Mouse (Mus musculus) hindbrain, embryonic 14.5 days (tissue): ENCODE results near the gene Irgm1. TPM values are rescaled to one million over a fixed set of nuclear protein-coding genes. Genes with fewer than 3 reads are reported as not detected.

ENCODE experiments used
- ATAC-seq: fragments of 200-750 bp; cut with Nextera tagmentation; 2 replicates; pipeline ENCODE4 v1.8.0; 2017; ENCODE audit warnings: moderate number of reproducible peaks, mild to moderate bottlenecking, moderate TSS enrichment, moderate library complexity; ENCODE audit not compliant: low FRiP score
- DNase-seq: peaks from one replicate; pipeline ENCODE4 v3.0.0-alpha.2; 2015; ENCODE audit warnings: low spot score
- H3K27ac ChIP-seq: fragments of 300-500 bp; sonication (generic); 2 replicates; pipeline ENCODE4 v1.5.1; 2014; ENCODE audit warnings: mild to moderate bottlenecking, moderate library complexity
- H3K27me3 ChIP-seq: fragments of 300-500 bp; sonication (generic); 2 replicates; pipeline ENCODE4 v1.6.1; 2014; ENCODE audit warnings: mild to moderate bottlenecking, low read length, mixed read lengths; ENCODE audit not compliant: control insufficient read depth, insufficient read depth
- H3K36me3 ChIP-seq: fragments of 300-500 bp; sonication (generic); replicated peaks from 2 replicates; pipeline ENCODE4 v1.6.1; 2014; ENCODE audit not compliant: control insufficient read depth, insufficient read depth
- H3K4me1 ChIP-seq: fragments of 300-500 bp; sonication (generic); replicated peaks from 2 replicates; pipeline ENCODE4 v1.6.1; 2014; ENCODE audit warnings: antibody characterized with exemption, low read length, mixed read lengths; ENCODE audit not compliant: control insufficient read depth, insufficient read depth
- H3K4me2 ChIP-seq: fragments of 300-500 bp; sonication (generic); replicated peaks from 2 replicates; pipeline ENCODE4 v1.6.1; 2014; ENCODE audit warnings: mild to moderate bottlenecking, moderate library complexity
- H3K4me3 ChIP-seq: fragments of 300-500 bp; sonication (generic); replicated peaks from 2 replicates; pipeline ENCODE4 v1.5.1; 2014; ENCODE audit warnings: mild to moderate bottlenecking, low read length
- H3K9ac ChIP-seq: fragments of 300-500 bp; sonication (generic); 2 replicates; pipeline ENCODE4 v1.6.1; 2014
- H3K9me3 ChIP-seq: fragments of 300-500 bp; sonication (generic); 2 replicates; pipeline ENCODE4 v1.6.1; 2016; ENCODE audit warnings: low read length; ENCODE audit not compliant: control insufficient read depth
- WGBS: fragments of 180-500 bp; shearing (Covaris S2); extraction: QIAGEN DNeasy Blood & Tissue Kit; methylation state at CpG from one replicate; pipeline ENCODE4 v1.1.7; 2014; 5-methylcytosine and 5-hydroxymethylcytosine counted together
- polyA plus RNA-seq: library from polyadenylated mRNA; unstranded; fragments of >200 nt; fragmentation: Nextera tagmentation; extraction: Ambion mirVana; gene quantifications from 2 replicates; pipeline ENCODE4 v1.2.1, GENCODE M21; 2014

Gene Irgm1
- polyA plus RNA-seq, 1 experiment from 2014 or later = 4.2 TPM

DNA sequence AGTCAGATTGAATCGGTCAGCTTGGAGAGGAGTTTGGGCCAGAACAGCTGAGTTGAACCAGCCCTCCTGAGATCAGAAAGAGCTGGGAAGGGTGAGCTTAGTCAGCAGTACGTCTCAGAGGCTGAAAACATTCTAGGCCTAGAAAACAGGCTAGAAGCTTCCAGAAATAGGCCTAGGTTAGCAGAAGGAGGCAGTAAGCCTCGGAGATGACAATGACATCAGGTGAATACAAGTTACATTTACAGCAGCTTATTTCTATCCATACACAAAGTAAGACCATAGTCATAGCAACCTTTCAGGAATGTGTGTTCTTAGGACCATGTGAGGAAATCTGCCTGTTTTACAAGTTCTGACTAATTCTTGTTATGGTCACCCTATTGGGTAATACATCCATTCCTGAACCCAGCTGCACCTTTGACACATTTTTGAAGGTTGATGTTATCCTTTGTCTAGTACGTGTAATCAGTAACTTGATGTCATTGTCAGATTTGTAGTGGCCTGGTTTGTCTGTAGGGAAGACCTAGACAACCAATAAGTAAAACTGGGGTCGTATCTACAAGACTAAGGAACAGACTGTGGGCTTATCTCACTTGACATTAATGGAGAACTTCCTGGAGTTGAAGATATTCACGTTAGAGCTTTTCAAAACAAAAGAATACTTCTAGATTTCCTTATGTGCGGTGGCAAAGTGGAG, 51.7 kb downstream of the Irgm1 start:
- ATAC-seq = no peak
- peaks cover 21% of the 10 kb centered on the region for H3K27me3 ChIP-seq
- DNase-seq = no peak
- peaks cover 29% of the 10 kb centered on the region for H3K4me1 ChIP-seq
- 0 out of 2 replicates have a peak, but pooled peaks cover 2% of the 10 kb centered on the region for H3K36me3 ChIP-seq
- no peak overlapping the region for H3K27ac ChIP-seq
- no peak overlapping the region for H3K4me2 ChIP-seq
- WGBS = 81% methylated on average over 7 of the region's 7 CpGs
- H3K9me3 ChIP-seq = no peaks in the 10 kb centered on the region
- no peak overlapping the region for H3K9ac ChIP-seq
- H3K4me3 ChIP-seq = no peak overlapping the region

DNA sequence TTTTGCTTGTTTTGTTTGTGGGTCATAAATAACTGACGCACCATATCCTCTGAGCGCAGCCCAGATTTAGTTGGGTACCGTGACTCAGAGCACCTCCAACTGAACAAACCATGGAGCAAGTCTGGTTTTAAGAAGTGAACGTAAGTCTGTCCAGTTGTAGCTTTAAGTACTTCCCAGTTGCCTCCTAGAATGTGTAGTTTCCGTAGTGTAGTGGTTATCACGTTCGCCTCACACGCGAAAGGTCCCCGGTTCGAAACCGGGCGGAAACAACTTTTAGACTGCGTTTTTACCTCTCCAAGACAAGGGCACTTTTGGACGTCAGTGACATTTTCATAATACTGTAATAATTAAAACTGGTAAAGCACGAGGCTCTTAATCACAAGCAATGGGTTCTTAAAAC, 53.1 kb downstream of the Irgm1 start:
- peak; percentile 100 for DNase-seq
- no peaks in the 10 kb centered on the region for H3K9me3 ChIP-seq
- peak overlapping the region; percentile 89 for H3K4me2 ChIP-seq
- peak overlapping the region; percentile 88 for H3K9ac ChIP-seq
- peak overlapping the region; percentile 81 for H3K4me3 ChIP-seq
- peaks cover 29% of the 10 kb centered on the region for H3K4me1 ChIP-seq
- peak; percentile 0; the same call in 1 of the 2 replicates for ATAC-seq
- H3K27ac ChIP-seq = no peak overlapping the region
- peaks cover 15% of the 10 kb centered on the region; the same call in 1 of the 2 replicates for H3K36me3 ChIP-seq
- H3K27me3 ChIP-seq = peaks cover 9% of the 10 kb centered on the region
- WGBS = under 1% methylated on average over 16 of the region's 16 CpGs

DNA sequence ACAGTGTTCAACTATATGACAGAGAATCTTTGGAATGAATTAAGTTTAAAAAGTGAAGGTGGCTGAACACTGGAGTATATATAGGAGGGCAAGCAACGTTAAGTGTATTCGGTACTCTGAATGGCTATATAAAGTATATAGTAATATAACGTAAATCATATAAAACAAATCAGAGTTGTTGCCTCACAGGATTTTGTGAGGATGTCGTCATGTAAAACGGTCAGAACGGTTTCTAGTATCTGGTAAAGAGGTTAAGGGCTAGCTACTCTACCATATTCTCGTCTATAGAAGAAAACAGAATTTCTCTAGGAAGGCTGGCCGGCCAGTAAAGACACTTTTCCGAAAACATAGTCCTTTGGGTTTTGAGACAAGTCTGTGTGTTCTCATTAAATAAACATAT, 53.7 kb downstream of the Irgm1 start:
- Histone ChIP-seq H3K4me1 (peaks cover 29% of the 10 kb centered on the region), H3K27ac (peak overlapping the region; percentile 88), H3K9me3 (no peaks in the 10 kb centered on the region), H3K4me2 (peak overlapping the region; percentile 89), H3K4me3 (peak overlapping the region; percentile 81), H3K36me3 (peaks cover 20% of the 10 kb centered on the region; the same call in 1 of the 2 replicates), H3K9ac (peak overlapping the region; percentile 88), H3K27me3 (peaks cover 7% of the 10 kb centered on the region)
- DNase-seq (no peak), ATAC-seq (no peak)
- 9% methylated on average over 9 of the region's 9 CpGs for WGBS

DNA sequence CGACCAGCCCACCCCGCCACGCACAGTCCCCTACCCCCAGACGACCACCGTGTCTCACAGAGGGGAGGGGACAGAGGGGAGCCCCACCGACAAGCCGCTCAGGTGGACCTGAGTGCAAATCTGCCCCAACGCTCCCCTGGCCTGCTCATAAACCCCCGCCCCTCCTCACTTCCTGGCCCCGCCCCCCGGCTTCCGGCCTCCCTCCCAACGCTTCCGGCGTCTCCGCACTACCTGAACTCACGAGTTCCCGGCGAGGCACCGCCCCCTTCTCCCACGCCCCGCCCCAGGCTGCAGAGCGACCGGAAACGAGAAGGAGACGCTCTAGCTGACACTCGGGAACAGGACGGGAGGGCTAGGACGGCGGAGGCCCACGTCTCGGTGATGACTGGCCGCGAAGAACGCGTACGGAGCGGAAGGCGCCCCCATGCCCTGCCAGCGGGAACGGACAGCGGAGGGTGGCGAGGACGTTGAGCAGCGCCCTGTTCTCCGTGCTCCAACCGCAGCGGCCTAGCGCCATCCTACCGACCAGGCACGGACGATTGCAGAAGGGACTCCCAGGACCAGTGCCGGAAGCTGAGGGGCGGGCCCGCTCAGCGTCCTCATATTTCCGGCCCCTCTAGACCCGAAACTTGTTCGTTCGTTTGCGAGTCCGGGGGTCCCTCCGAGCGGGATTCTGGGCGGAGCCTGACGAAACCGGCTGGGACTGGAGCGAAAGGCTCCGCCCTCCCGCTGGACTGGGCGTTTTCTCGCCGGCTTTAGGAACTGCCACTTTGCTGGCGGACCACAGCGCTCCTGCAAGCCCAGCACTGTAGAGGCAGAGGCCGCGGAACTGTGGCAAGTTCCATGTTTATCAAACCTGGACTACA, 54.5 kb downstream of the Irgm1 start, which contains the start of gene Trim41:
Trim41 (minus strand) TSS at position 554 of the 866 bp plus-strand sequence.
- Histone ChIP-seq H3K4me3 (peak within 1 kb of the TSS; percentile 81), H3K36me3 (peaks cover 27% of the 10 kb centered on the region), H3K4me2 (peak within 1 kb of the TSS; percentile 89), H3K9me3 (no peaks in the 10 kb centered on the region), H3K9ac (peak within 1 kb of the TSS; percentile 88), H3K27ac (peak within 1 kb of the TSS; percentile 88), H3K4me1 (peaks cover 29% of the 10 kb centered on the region), H3K27me3 (no peaks in the 10 kb centered on the region; the same call in 1 of the 2 replicates)
- peak; percentile 96 for DNase-seq
- peak; percentile 97 for ATAC-seq
- WGBS = under 1% methylated on average over 75 of the region's 77 CpGs

DNA sequence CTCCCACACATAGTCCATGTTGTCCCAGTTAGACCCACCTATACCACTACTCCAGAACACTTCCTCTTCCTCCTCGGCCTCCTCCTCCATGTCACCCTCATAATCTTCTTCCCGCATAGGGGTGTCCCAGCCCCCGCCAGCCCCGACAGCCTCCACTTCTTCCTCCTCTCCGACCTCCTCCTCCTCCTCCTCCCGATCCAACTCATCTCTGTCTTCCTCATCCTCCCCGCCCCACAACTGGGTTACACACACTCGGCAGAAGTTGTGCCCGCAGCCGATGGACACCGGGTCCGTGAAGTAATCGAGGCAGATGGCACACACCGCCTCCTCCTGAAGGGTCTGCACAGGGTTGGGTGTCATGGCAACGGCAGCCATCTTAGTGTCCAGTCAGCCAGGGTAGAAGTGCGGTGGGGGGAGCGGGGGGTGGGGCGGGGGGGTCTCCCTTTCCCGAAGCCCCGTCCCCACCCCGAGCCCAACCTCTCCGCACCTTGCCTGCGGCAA, 55.2 kb downstream of the Irgm1 start:
- Histone ChIP-seq H3K9me3 (no peaks in the 10 kb centered on the region), H3K36me3 (peaks cover 34% of the 10 kb centered on the region), H3K4me2 (peak overlapping the region; percentile 87), H3K9ac (peak overlapping the region; percentile 88), H3K4me3 (peak overlapping the region; percentile 81), H3K4me1 (peaks cover 29% of the 10 kb centered on the region), H3K27ac (peak overlapping the region; percentile 76), H3K27me3 (no peaks in the 10 kb centered on the region)
- WGBS = 5% methylated on average over 23 of the region's 23 CpGs
- peak; percentile 65 for ATAC-seq
- DNase-seq = no peak

DNA sequence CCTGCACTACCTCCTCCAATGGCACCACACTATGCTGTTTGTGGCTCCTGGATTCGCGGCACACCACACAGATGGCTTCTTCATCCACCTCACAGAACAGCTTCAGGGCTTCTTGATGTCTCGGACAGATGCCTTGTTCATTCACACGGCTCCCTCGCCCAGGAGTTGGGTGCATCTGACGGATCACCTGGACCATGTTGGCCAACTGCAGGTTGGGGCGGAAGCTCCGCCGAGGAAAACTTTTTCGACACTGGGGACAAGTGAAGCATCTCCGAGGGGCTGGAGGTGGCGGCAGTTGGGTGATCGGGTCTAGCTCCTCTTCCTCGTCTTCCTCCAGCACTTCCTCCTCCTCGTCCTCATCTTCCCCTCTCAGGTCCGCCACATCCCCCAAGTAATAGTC, 55.6 kb downstream of the Irgm1 start:
- H3K27ac ChIP-seq = no peak overlapping the region
- DNase-seq = no peak
- peaks cover 39% of the 10 kb centered on the region for H3K36me3 ChIP-seq
- H3K27me3 ChIP-seq = no peaks in the 10 kb centered on the region
- WGBS = 77% methylated on average over 16 of the region's 16 CpGs
- H3K9ac ChIP-seq = peak overlapping the region; percentile 88
- H3K9me3 ChIP-seq = no peaks in the 10 kb centered on the region
- H3K4me3 ChIP-seq = peak overlapping the region; percentile 81
- no peak for ATAC-seq
- H3K4me1 ChIP-seq = peaks cover 29% of the 10 kb centered on the region
- H3K4me2 ChIP-seq = peak overlapping the region; percentile 87

DNA sequence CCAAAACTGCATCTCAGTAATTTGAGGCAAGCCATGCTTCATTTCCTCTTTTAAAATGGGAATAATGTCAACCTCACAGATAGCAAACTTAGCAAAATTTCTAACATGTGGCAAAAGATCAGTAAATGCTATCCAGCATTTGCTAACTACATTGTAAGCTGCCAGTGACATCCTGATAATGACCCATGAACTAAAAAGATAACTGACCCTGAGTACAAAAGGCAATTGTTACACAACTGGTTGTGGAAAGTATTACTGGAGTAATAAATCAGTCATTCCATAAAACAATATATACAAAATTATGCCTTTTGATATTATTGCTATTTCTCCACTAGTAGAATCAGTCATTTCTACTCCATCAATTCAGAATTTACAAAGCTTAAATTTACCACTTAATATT, 57.7 kb downstream of the Irgm1 start:
- no peak overlapping the region for H3K4me3 ChIP-seq
- no peak overlapping the region for H3K4me2 ChIP-seq
- H3K27ac ChIP-seq = no peak overlapping the region
- no peaks in the 10 kb centered on the region for H3K27me3 ChIP-seq
- H3K4me1 ChIP-seq = peaks cover 29% of the 10 kb centered on the region
- DNase-seq (no peak), ATAC-seq (no peak)
- peak overlapping the region; percentile 45; the same call in 1 of the 2 replicates for H3K9ac ChIP-seq
- no peaks in the 10 kb centered on the region for H3K9me3 ChIP-seq
- peaks cover 59% of the 10 kb centered on the region for H3K36me3 ChIP-seq
